Mouse (Mus musculus) heart, postnatal 25 days (tissue): ENCODE data around the gene Fmnl2. TPM values are rescaled to one million over a fixed set of nuclear protein-coding genes. Genes with fewer than 3 reads are reported as not detected.
A peak's percentile ranks its signal among the peaks of the same experiment; 100 is the strongest.

Source experiments
- DNase-seq: peaks from one replicate; pipeline ENCODE4 v3.0.0; 2022; ENCODE audit warnings: low spot score
- intact Hi-C: fragments of 180-260 bp; cut with DNase I; formaldehyde crosslinking; loops from one replicate; pipeline ENCODE4 v1.15.1; 2025
- total RNA-seq, 2 experiments: library from RNA; stranded (reverse); gene quantifications; 2 replicates each; pipeline ENCODE4 v1.2.3; 2021

Gene Fmnl2
- total RNA-seq, 2 experiments from 2014 or later, result 5.7 to 7.2 TPM

- DNase-seq, result no peak
- intact Hi-C loops, result loop anchor here (2.0 to 5.0 kb wide), 2 partner anchors 81 to 244 kb away; no protein-coding TSS in a partner anchor
These were observed 148.5 kb downstream of the Fmnl2 start for GRCm38 (mm10) chr2:53006161-53006560.

GRCm38 (mm10) chr2:53007142-53007541 is 149.5 kb downstream of the Fmnl2 start:
- intact Hi-C loops, result loop anchor here (1.0 to 5.0 kb wide), 3 partner anchors 80 to 245 kb away; partner anchors contain the start of gene Fmnl2
- peak; percentile 52 for DNase-seq

DNA sequence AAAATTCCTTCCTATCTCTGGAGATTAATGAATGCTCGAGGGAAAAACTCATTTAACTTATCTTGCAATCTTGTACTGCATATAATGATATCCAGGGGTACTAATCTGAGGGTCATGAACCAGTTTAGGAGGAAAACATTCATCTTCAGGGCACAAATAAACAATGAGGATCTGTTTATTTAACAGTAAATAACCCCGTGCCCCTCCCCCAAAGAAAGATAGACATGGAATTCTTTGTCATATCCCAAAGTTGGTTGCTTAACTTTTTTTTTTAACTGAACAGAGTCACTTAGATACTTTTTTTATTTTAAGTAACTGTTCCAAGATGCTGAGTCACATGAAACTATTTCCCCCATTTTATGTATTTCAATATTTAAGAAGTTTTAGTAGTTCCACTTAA is 155.4 kb downstream of the Fmnl2 start:
- intact Hi-C loops, result no loop called here
- no peak for DNase-seq

- intact Hi-C loops, result no loop called here
- no peak for DNase-seq
These were observed 156.8 kb downstream of the Fmnl2 start for GRCm38 (mm10) chr2:53014451-53014850.

- no peak for DNase-seq
- intact Hi-C loops, result no loop called here
These were observed 165.3 kb downstream of the Fmnl2 start for GRCm38 (mm10) chr2:53022982-53023381.

GRCm38 (mm10) chr2:53026056-53026769 is 168.6 kb downstream of the Fmnl2 start:
- DNase-seq, result peak; percentile 35
- intact Hi-C loops, result no loop called here

GRCm38 (mm10) chr2:53028868-53029267 is 171.2 kb downstream of the Fmnl2 start:
- DNase-seq, result no peak
- intact Hi-C loops, result no loop called here

DNA sequence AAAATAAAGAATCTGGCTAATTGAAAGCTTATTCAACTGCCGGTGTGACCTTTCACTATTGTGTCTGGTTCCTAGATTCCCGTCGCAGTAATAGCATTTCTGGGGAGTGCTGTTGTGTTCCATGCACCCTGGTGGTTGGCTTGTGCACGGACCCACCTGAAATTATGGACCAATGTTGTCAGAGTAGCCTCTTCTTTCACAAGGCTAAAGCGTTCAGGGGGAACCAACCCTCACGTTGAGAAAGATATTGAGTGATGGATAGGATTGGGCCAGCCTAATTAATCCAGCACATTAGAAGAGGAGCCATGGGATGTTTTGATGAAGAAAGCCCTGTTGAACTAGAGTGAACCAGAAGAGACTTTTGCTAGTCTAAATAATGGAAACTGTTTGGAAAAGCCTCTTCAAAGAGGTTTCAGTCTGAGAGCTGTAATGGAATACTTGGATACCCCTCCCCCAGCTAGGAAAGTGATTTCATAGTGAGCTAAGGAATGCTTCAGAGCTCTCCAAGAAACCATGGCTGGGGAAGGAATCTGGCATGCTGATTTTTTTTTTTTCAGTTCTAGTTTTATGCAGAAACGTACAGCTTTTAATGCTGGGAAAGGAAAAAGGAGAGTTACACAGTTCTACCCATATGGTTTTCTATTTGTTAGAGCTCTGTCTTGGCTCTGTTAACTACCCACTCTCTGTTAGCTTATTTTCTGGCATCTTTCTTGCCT is 172.2 kb downstream of the Fmnl2 start:
- intact Hi-C loops, result no loop called here
- no peak for DNase-seq

DNA sequence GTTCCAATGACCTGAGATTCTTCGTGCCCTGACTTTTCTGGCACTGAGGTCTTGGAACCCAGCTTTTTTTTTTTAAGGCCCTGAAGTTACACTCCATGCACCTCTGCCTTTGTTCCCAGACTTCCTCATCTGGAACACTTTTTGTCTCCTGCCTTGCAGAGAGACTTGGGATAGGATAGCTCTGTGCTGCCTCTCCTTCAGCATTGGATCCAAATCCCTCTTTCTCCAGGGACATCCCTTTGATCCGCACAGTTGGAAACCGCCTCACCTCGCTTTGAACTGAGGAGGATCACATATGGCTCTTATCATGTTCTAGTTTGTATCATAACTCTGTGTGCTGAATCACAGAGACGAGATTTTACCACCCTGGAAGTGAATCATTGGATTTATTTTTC is 172.8 kb downstream of the Fmnl2 start:
- intact Hi-C loops, result no loop called here
- no peak for DNase-seq

GRCm38 (mm10) chr2:53038253-53038652 is 180.6 kb downstream of the Fmnl2 start:
- DNase-seq, result no peak

GRCm38 (mm10) chr2:53038737-53039136 is 181.1 kb downstream of the Fmnl2 start:
- intact Hi-C loops, result no loop called here

More at GRCm38 (mm10) chr2:53038253-53038652, 180.6 kb downstream of the Fmnl2 start:
- intact Hi-C loops, result no loop called here

GRCm38 (mm10) chr2:53047031-53047430 is 189.4 kb downstream of the Fmnl2 start:
- no peak for DNase-seq
- intact Hi-C loops, result no loop called here

More at GRCm38 (mm10) chr2:53038737-53039136, 181.1 kb downstream of the Fmnl2 start:
- DNase-seq, result no peak

DNA sequence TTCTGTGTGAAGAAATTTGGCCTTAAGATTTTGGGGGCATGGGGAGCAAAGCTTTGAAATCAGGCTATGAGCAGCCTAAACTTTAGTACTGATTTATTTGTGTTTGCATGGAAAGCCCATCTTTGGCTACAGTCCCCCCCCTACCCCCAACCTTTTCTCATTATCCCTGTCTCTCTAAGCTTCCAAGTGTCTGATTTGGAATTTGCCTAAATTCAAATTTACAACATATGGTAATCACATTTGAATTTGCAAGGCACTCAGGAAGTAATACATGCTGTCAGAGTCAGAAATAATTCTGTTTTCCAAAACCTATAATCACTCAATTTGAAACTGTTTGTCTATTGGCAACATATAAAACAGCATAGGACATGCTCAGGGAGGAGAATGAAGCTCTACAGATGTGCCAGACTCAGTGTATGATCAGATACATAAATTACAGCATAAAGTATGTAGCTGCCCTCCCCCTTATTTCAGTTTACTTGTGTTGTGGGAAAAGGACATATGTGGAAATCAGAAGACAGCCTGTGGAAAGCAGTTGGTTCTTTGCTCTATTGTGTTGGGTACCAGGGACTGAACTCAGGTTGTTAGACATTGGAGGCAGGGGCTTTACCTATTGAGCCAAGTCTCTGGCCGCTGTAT is 190.2 kb downstream of the Fmnl2 start:
- intact Hi-C loops, result no loop called here
- no peak for DNase-seq

DNA sequence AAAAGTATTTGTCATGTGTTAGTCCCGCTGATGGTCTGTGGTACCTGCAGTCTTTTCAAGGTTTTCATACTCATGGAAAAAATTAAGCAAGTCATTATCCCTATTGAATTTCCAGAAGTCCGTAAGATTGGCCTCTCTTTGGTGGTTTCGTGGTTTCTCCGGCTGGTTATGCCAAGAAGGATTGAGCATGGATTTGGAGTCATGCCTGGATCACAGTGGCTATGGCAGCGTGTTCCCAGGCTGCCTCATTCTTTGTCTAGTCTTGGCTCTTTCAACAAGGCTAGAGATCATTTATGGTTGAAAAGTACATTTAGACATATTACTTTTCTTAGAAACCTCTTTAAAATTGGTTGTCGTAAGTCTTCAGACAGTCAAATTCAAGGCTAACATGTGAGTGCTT is 192.7 kb downstream of the Fmnl2 start:
- intact Hi-C loops, result no loop called here
- DNase-seq, result no peak

DNA sequence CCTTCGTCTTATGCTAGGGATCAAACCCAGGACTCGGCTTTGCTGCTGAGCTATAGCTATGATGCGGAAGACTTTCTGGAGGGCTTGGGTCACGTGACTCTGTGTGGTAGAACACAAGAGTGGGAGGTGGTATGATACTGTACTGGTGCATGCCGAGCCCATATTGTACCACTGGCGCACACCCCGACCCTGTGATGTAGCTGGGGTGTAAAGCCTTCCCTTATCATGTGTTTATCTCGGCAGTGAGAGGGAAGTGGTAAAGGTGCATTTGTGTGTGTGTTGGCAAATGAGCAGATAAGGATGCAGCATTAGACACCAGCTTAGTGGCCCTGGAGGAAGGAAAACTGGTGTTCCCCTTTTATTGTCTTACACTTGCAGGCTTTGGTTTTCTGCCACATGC is 193.8 kb downstream of the Fmnl2 start:
- DNase-seq, result no peak
- intact Hi-C loops, result no loop called here

DNA sequence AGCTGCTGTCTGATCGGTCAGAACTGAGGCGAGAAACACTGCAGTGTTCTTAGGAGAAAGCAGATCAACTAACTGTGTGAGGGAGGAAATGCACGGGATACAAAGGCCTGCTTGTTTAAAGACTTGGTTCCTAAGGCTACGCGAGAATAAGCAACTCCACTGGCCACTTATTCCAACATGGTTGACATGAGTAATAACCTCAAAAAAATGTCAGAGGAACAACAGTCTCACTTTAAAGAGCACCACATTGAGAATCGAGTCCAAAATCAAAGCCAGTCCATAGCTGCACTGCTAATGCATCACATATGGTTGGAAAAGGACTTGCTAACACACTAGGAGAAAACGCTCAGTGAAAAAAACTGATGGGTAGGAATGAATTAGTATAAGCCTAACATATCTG is 196.1 kb downstream of the Fmnl2 start:
- DNase-seq, result no peak
- intact Hi-C loops, result no loop called here

GRCm38 (mm10) chr2:53056556-53056955 is 198.9 kb downstream of the Fmnl2 start:
- DNase-seq, result no peak
- intact Hi-C loops, result no loop called here

GRCm38 (mm10) chr2:53057291-53057690 is 199.6 kb downstream of the Fmnl2 start:
- intact Hi-C loops, result no loop called here
- DNase-seq, result no peak

DNA sequence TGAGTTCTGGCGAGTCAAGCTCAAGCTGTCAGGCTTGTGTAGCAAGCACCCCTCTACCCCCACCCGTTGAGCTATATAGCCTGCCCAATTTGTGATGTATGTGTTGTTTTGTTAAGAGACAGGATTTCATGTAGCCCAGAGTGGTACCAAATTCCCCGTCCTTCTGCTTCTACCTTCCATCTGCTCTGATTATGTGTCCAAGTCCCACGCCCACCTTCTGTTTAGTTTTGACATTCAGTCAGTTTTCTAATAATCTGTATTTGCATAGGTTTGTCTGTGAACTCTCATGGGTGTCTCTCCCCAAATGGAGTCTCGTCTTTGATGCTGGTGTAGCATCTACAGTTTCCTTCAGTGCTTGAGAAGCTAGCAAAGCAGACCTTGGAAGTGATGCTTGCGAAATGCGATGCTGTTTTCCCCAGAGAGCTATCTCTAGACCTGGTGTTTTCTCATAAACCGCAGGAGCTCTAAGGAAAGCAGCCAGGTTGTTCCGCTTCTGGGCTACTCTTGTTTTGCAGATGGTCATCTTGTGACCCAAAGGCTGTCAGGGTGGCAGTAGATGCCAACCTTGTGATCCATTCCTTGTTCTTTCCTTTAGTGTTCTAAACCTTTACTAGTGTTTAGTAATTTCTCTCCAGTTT is 203.8 kb downstream of the Fmnl2 start:
- no peak for DNase-seq
- intact Hi-C loops, result no loop called here

- intact Hi-C loops, result no loop called here
These were observed 209.3 kb downstream of the Fmnl2 start for GRCm38 (mm10) chr2:53066973-53067372.

More at GRCm38 (mm10) chr2:53066973-53067372, 209.3 kb downstream of the Fmnl2 start:
- no peak for DNase-seq
